In the genomic region with DNA sequence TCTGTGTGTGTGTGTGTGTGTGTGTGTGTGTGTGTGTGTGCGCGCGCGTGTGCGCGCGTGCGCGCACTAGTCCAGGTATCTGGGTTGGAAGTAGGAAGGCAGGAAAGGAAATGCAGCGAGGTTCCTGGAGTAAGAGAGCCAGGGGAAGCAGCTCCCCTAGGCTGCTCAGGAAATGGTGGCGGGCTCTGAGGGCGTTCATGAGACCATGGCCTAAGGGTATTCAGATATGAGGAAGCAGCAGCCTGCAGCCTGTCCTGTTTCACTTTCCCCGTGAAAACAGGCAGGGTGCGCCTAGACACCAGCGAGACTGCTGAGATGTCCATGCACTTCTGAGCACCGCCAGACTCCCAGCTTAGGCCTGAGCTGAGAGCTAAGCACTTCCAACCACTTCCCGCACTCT, we compare ENCODE assay signal across 17 mouse cellular contexts. TPM values are rescaled to one million over a fixed set of nuclear protein-coding genes. Genes with fewer than 3 reads are reported as not detected.
A peak's percentile ranks its signal among the peaks of the same experiment; 100 is the strongest.
DNase-seq lines count a peak whose midpoint lies in the region; ATAC-seq and TF ChIP-seq lines count a peak whose summit lies in the region.
"Had no signal": no experiment of that assay in that cellular context is flagged by ENCODE, and none has a peak within 500 bp of the region (broad histone marks: within the 10 kb centered on the region; RNA-seq: fewer than 3 reads in every experiment).

No protein-coding gene starts in this region.

- no peak for TF ChIP-seq CTCF in ES-Bruce4 (IDR thresholded peaks at IDR 0.05; ENCODE audit: low read depth, low read length)
- TF ChIP-seq CTCF in forebrain, postnatal 0 days (IDR thresholded peaks at IDR 0.05; ENCODE audit: low read depth), result no peak

- no peak overlapping the region for H3K9ac ChIP-seq in liver, embryonic 15.5 days
- H3K9ac ChIP-seq in ES-Bruce4 (ENCODE audit: low read depth, poor library complexity, severe bottlenecking), result peak overlapping the region; percentile 47
- no peak overlapping the region for H3K9ac ChIP-seq in forebrain, postnatal 0 days
- H3K9ac ChIP-seq: heart, embryonic 12.5 days; lung, embryonic 14.5 days had no signal

- H3K36me3 ChIP-seq in liver, embryonic 15.5 days (replicated peaks), result no peaks in the 10 kb centered on the region
- no peaks in the 10 kb centered on the region for H3K36me3 ChIP-seq in ES-Bruce4 (ENCODE audit: control insufficient read depth, insufficient read depth, low read length, poor library complexity, severe bottlenecking)
- no peaks in the 10 kb centered on the region for H3K36me3 ChIP-seq in forebrain, postnatal 0 days (ENCODE audit: insufficient read depth)
- H3K36me3 ChIP-seq: heart, embryonic 12.5 days had no signal

- TF ChIP-seq EP300 in ES-Bruce4 (IDR thresholded peaks at IDR 0.05; ENCODE audit: insufficient read depth, low read depth, low read length), result no peak

- TF ChIP-seq POLR2A in ES-Bruce4 (IDR thresholded peaks at IDR 0.05; ENCODE audit: insufficient read depth, low read length), result no peak

- no peak for ATAC-seq in liver, embryonic 15.5 days (ENCODE audit: insufficient read depth)
- ATAC-seq in hematopoietic stem cell, adult 5-6 weeks (replicated peaks in 1 of 2; ENCODE audit: insufficient read depth in 1 of 2, low FRiP score in 2 of 2, low TSS enrichment in 1 of 2, low read depth in 1 of 2, poor library complexity in 2 of 2, severe bottlenecking in 2 of 2), result peak; percentile 52 to 54
- no peak for ATAC-seq in forebrain, postnatal 0 days
- ATAC-seq: CD4-positive, CD25-positive, alpha-beta regulatory T cell, adult 4 months; forebrain, embryonic 16.5 days had no signal

- peak overlapping the region; percentile 33; the same call in 1 of the 2 replicates for H3K27ac ChIP-seq in liver, embryonic 15.5 days (replicated peaks)
- H3K27ac ChIP-seq in ES-Bruce4 (ENCODE audit: insufficient read depth, low read length), result no peak overlapping the region; the same call in 1 of the 2 replicates
- no peak overlapping the region for H3K27ac ChIP-seq in forebrain, postnatal 0 days (ENCODE audit: low read depth, low read length)

- H3K4me1 ChIP-seq in liver, embryonic 15.5 days (replicated peaks), result peaks cover 11% of the 10 kb centered on the region
- no peaks in the 10 kb centered on the region for H3K4me1 ChIP-seq in ES-Bruce4 (ENCODE audit: control insufficient read depth, insufficient read depth, low read length)
- H3K4me1 ChIP-seq in forebrain, postnatal 0 days (ENCODE audit: insufficient read depth), result no peaks in the 10 kb centered on the region
- H3K4me1 ChIP-seq: heart, embryonic 12.5 days had no signal

- DNase-seq in liver, result no peak
- DNase-seq in 416B (ENCODE audit: low read depth), result peak; percentile 18
- DNase-seq in forebrain, postnatal 0 days, result no peak
- no peak for DNase-seq in frontal cortex, postnatal 10 days (ENCODE audit: low spot score in 2 of 2)
- no peak for DNase-seq in embryo, embryonic 10 days (ENCODE audit: low spot score)
- DNase-seq: cerebellum, adult 8-10 months; gastrocnemius, postnatal 10 days; heart, postnatal 36 days; lung, embryonic 14.5 days; right cerebral cortex, adult 18-20 months had no signal

- no peaks in the 10 kb centered on the region for H3K27me3 ChIP-seq in liver, embryonic 15.5 days
- H3K27me3 ChIP-seq in ES-Bruce4 (ENCODE audit: control insufficient read depth, insufficient read depth, low read length, poor library complexity, severe bottlenecking), result no peaks in the 10 kb centered on the region
- no peaks in the 10 kb centered on the region for H3K27me3 ChIP-seq in forebrain, postnatal 0 days (ENCODE audit: insufficient read depth, low read length)

- H3K4me3 ChIP-seq in liver, embryonic 15.5 days (replicated peaks), result no peak overlapping the region
- peak overlapping the region; percentile 40 for H3K4me3 ChIP-seq in ES-Bruce4 (ENCODE audit: low read depth, low read length)
- H3K4me3 ChIP-seq in forebrain, postnatal 0 days (ENCODE audit: low read depth, low read length), result no peak overlapping the region
- H3K4me3 ChIP-seq: erythroblast, embryonic 14.5 days; heart, embryonic 12.5 days had no signal

- no peaks in the 10 kb centered on the region for H3K9me3 ChIP-seq in liver, embryonic 15.5 days (replicated peaks)
- H3K9me3 ChIP-seq in ES-Bruce4 (replicated peaks; ENCODE audit: control insufficient read depth, insufficient read depth, low read length, poor library complexity, severe bottlenecking), result no peaks in the 10 kb centered on the region
- H3K9me3 ChIP-seq in forebrain, postnatal 0 days (ENCODE audit: low read length), result no peaks in the 10 kb centered on the region
- H3K9me3 ChIP-seq: heart, embryonic 12.5 days had no signal

- H3K4me2 ChIP-seq in liver, embryonic 15.5 days, result no peak overlapping the region
- no peak overlapping the region for H3K4me2 ChIP-seq in forebrain, postnatal 0 days (ENCODE audit: low read depth)
- H3K4me2 ChIP-seq: heart, embryonic 12.5 days; lung, embryonic 14.5 days had no signal

- WGBS in liver, embryonic 15.5 days (ENCODE audit: insufficient replicate concordance), result 64% methylated on average over 17 of the region's 17 CpGs
- 81% methylated on average over 17 of the region's 17 CpGs for WGBS in forebrain, postnatal 0 days

RNA-seq across cellular contexts. Expression of a gene that starts 9.4 kb away (rescaled TPM):
- polyA plus RNA-seq in liver, embryonic 15.5 days (2015; fragmentation: Nextera tagmentation; extraction: Ambion mirVana), result 2.1 and 2.6 TPM in 2 replicates
- 7.8 and 11.7 TPM in 2 replicates for polyA plus RNA-seq in ES-Bruce4 (2011; ENCODE audit: insufficient read depth, insufficient read length, low read depth, missing spikeins)
- total RNA-seq in hematopoietic stem cell, adult 5-6 weeks (2017), result 110 and 149 TPM in 2 replicates
- 43.0 and 56.4 TPM in 2 replicates for total RNA-seq in forebrain, postnatal 0 days (2014; rRNA removed)
- 2.3 and 3.7 TPM in 2 replicates for polyA plus RNA-seq in forebrain, postnatal 0 days (2015; fragmentation: Nextera tagmentation; extraction: Ambion mirVana)

RNA-seq across cellular contexts. Expression of a gene that starts 25.9 kb away (rescaled TPM):
- 7.7 and 9.0 TPM in 2 replicates for polyA plus RNA-seq in liver, embryonic 15.5 days (2015; fragmentation: Nextera tagmentation; extraction: Ambion mirVana)
- polyA plus RNA-seq in ES-Bruce4 (2011; ENCODE audit: insufficient read depth, insufficient read length, low read depth, missing spikeins), result 15.7 and 19.9 TPM in 2 replicates
- 8.3 and 18.0 TPM in 2 replicates for total RNA-seq in hematopoietic stem cell, adult 5-6 weeks (2017)
- total RNA-seq in forebrain, postnatal 0 days (2014; rRNA removed), result 58.3 and 59.2 TPM in 2 replicates
- 81.5 and 94.5 TPM in 2 replicates for polyA plus RNA-seq in forebrain, postnatal 0 days (2015; fragmentation: Nextera tagmentation; extraction: Ambion mirVana)

RNA-seq across cellular contexts. Expression of a gene that starts 52.8 kb away (rescaled TPM):
- 0.08 and 0.17 TPM in 2 replicates for polyA plus RNA-seq in liver, embryonic 15.5 days (2015; fragmentation: Nextera tagmentation; extraction: Ambion mirVana)
- 8.0 and 9.7 TPM in 2 replicates for polyA plus RNA-seq in ES-Bruce4 (2011; ENCODE audit: insufficient read depth, insufficient read length, low read depth, missing spikeins)
- 0.30 and 1.7 TPM in 2 replicates for total RNA-seq in hematopoietic stem cell, adult 5-6 weeks (2017)
- 129 and 184 TPM in 2 replicates for total RNA-seq in forebrain, postnatal 0 days (2014; rRNA removed)
- 41.9 and 87.3 TPM in 2 replicates for polyA plus RNA-seq in forebrain, postnatal 0 days (2015; fragmentation: Nextera tagmentation; extraction: Ambion mirVana)
- polyA plus RNA-seq: erythroblast, embryonic 14.5 days had no signal

Comparison
In these comparisons a context has a peak if more than half of its experiments do, and no peak if none do; other contexts are left out.
1. ATAC-seq: peak in hematopoietic stem cell, adult 5-6 weeks (2 of 2); none in liver, embryonic 15.5 days (single experiment) and forebrain, postnatal 0 days (single experiment).